Mouse (Mus musculus): ENCODE results near the gene Nhej1.

Gene Nhej1

DNA sequence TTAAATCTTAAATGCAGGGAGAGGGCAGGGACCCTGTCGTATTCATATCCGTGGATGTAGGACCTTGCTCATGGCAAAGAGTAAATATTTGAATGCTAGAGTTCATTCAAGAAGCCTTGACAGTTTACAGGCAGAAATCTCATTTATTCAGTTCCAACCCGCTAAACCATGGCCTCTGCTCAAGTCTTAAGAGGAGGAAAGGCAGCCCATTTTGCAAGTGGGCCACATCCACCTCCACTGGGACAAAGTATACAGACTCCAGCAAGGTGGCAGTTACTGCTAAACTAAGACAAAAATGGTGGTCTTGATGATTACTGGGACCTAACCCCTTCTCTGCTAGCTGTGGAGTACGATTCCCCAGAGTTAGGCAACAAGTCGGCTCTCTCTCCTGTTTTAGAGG lies 418 bp upstream of the Nhej1 start:
- WGBS, result 40% methylated on average over 5 of the region's 5 CpGs

DNA sequence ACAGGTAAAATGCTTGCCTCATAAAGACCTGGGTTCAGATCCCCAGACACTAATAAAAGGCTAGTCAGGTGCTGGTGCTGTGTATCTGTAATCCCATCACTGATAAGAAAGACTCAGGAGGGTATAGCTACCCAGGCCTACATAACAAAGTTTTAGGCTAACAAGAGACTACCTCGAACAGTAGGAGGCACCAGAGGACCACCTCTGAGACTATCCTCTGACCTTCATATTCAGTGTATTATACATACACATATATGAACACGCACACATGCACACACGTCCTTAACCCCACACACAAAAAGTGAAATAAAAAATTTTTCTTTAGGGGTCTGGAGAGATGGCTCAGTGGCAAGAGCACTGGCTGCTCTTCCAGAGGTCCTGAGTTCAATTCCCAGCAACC lies 2.8 kb downstream of the Nhej1 start:
- WGBS, result 83% methylated on average over 3 of the region's 3 CpGs

DNA sequence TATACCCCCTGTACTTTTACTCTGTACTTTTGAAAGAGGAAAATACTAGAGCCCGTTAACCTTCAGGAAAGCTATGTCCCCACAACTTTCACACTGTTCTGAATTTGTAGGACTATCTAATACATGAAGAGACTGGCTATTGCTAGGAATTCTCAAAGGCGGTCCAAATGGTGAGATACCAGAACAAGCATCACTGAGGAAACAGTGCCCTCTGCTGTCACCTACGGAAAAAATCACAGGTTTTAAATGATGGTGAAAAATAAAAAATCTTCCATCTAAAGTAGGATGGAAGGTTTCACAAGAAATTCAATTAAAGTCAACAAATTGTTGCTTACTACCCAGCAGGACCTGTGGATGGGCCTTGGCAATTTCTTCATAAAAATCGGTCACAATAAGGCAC lies 72.9 kb downstream of the Nhej1 start:
- 25% methylated on average over 4 of the region's 4 CpGs for WGBS

DNA sequence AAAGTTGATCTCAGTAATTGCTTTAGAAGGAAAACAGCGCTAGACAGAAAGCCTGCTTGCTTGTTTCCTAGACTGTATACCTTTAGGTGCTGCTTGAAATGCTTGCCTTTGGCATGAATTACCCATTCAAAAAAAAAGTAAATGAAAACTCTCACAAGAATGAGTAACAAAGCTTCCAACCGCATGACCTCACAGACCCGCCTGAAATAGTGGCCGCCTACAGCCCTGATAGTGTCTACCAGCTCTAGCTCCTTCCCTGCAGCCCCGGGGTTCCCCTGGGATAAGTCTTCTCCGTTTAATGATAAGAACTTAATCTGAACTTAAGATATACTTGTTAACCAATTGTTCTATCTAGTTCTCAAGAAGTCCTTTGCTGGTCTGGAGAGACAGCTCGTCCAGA lies 73.6 kb downstream of the Nhej1 start:
- WGBS, result 74% methylated on average over 7 of the region's 7 CpGs

DNA sequence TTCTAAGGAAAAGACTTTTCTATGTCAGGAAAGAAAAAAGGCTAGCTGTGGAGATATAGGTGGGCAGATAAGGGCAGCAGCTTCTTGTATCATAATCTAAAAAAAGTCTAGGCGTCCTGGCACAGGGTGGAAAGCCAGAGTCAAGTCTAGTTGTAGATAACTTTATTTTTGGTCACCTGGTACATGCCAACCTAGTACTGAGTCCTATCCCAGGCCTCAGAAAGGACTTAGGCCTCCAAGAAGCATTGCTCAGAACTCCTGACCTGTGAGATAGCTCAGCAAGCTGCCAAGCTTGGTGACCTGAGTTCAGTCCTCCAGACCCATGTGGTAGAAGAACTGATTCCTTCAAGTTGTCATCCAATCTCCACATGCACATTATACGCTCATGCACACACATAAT lies 76.4 kb downstream of the Nhej1 start:
- 92% methylated on average over 2 of the region's 2 CpGs for WGBS

DNA sequence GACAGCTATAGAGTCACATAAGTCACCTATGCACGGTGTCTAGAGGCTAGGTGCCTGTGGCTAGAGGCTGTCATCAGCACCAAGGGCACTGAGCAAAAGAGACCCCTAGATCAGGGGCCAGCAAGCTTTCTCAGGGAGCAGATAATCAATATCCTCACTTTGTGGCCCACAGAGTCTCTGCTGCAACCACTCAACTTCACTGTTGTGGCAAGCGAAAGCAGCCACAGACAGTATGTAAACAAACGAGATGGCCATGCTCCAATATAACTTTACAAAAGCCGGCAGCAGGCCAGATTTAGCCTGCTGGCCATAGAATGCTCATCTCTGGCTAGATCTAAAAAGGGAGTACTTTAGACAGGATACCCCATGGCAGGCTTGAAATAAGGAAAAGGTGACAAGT lies 77.0 kb downstream of the Nhej1 start:
- WGBS, result 62% methylated on average over 4 of the region's 4 CpGs

DNA sequence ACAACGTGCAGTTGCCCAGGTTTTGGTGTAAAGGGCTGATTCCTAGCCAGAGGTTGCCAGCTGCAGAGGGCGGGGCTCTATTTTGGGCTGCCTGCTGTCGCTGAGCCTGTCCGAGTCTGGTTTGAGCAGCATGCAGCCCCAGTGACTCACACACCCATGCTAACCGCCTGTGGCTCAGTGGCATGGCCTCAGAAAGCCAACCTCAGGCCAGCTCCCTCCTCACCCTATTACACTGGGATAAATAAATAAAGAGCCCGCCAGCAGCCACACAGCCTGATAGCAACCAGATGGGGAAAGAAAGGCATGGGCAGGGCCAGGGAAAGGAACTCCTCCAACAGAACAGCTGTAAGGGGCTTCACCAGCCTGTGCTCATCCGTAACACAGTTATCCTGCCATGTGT lies 84.6 kb downstream of the Nhej1 start:
- WGBS, result 75% methylated on average over 7 of the region's 7 CpGs

DNA sequence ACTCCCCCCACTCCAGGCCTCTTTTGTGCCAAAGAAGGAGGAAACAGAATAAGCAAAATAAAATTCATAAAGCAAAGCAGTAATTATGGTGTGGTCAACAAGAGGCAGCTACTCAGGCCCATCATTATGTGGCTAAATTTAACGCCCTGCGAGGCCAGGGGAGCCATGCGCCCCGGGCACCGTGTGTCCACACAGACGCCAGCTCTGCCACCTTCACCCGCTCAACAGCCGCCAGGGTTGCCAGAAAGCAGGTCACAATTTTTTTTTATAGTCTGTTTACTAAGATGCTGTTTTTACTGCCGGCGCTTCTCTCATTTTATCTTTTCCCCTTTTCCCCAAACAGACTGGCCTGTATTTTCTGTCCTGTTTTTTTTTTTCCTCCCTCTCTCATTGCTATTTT lies 93.0 kb downstream of the Nhej1 start:
- 65% methylated on average over 10 of the region's 10 CpGs for WGBS

DNA sequence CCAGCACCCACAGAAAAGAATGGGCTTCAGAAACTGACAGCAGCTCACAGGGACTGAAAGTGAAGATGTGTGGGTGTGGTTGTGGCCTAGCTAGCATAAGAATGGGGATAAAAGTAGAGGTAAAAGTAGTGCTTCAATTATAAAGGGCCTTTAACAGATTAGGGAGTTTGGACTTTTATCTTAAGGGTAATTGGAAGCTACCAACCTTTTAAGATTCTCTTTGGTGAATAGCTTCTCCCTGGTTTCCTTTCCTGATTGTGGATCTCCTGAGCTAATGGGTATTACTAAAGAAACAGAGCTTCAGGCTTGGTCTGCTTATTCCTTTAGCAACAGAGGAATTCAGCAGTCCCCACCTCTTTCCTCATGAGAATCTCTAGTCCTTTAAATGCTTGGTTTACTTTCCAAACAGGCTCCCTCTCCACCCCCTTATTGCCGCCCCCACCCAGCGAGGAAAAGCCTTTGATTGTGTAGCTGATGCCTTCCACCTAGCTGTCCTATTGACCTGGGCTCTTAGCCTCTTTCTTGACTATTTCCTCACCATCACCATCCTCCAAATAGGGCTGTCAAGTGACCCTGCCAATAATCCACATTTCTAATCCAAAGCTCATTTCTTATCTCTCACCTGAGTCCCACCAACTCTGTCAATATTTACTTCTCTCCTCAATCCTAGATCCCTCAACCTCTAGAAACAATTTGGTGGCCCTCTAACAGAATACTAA lies 97.8 kb downstream of the Nhej1 start:
- WGBS, result 67% methylated on average over 2 of the region's 2 CpGs

DNA sequence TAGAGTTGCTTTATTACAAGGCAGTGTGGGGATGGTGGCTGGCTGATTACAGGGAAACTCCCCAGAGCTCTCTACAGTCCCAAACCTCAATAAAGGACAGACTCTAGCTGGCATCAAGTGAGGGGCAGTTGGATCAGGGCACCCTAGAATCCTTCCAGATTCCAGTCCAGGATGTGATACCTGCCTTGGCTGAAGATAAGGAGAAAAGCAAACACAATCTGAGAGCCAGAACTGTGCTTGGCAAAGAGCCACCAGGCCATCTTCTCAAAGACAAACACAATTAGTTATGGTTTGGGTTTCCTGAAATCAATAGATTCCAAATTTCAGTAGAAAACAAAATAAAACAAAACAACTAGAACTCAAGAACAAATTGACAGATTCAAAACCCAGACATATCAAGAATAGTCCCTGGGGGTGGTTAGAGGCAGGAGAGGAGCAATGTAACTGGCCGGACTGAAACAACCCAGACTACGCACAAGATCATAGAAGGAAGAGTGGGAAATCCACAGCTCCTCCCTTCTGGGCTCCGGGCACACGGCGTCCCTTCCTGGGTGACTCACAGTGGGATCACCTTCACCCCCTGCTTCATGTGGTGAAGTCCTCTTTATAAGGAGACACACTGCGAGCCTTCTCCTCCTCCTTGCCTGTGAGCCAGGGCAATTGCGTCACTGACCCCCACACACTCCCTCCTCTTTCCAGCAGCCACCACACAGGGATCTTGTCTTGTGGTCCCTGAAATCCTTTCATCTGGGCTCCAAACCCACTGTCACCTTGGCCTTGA lies 100.4 kb downstream of the Nhej1 start:
- 73% methylated on average over 7 of the region's 7 CpGs for WGBS

DNA sequence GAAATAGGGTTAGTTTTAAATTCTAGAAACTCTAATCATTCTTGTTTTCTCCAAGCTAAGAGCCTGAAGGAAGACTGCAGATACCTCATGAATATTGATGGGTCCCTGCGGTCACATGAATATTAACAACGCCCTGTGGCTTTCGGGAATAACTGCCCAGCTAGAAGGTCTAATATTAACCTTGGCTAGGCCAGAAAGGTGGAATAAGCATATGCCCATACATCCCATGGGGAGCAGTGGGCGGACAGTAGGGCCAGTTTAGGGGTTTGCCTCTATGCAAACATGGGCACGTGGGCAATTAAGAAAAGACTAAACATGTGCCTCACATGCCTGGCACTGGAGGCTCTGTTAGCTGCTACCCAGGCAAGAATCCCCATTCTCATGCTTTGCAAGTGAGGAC lies 102.8 kb downstream of the Nhej1 start:
- WGBS, result 56% methylated on average over 5 of the region's 5 CpGs

DNA sequence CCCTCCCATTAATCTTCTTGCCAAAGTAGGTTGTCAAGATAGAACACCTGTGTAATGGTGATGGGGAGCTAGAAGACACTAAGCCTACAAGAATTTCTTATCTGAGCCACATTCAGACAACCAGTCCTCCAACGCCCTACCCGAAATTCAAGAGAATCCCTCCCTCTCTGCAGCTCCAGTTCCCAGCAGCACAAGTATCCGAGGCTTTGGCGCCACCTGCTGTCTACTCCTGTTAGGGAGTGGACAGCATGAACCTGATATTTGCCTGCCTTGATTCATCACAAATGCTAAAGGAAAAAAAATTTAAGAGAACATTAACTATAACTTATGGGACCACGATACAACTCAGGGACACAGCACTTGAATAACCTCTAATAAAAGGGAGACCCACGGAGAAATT lies 108.2 kb downstream of the Nhej1 start:
- WGBS, result 5% methylated on average over 6 of the region's 6 CpGs

DNA sequence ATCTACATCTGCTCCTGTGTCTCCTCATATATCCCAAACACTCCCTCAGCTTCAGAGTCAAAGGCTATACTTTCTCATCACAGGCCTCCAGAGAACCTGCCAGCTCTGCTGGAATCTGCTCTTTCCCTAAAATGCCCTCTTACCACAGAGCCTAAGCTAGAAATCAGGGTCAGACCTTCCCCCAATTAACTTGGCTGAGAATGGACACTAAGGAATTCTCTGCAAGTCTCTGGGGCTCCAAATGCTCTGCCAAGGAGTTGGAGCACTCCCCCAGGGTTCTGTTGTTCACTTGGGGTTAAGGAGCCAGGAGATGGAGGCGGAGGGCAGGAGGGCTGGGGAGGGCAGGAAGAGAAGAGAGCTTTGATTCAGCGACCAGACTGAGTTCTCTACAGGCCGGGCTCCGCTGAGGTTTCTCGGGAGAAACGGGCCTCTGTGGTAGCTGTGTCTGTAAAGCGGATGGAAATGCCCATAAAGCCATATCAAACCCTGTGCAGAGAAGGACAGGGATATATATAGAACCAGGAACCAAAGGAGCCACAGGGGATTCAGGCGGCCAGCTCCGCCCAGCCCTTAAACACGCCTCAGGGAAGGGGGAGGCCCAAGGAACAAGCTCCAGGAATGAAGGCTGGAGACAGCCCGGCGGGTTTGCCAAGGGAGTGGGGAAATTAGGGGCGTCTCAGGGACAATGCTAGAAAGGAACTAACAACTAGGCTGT lies 109.3 kb downstream of the Nhej1 start:
- WGBS, result 65% methylated on average over 13 of the region's 13 CpGs

DNA sequence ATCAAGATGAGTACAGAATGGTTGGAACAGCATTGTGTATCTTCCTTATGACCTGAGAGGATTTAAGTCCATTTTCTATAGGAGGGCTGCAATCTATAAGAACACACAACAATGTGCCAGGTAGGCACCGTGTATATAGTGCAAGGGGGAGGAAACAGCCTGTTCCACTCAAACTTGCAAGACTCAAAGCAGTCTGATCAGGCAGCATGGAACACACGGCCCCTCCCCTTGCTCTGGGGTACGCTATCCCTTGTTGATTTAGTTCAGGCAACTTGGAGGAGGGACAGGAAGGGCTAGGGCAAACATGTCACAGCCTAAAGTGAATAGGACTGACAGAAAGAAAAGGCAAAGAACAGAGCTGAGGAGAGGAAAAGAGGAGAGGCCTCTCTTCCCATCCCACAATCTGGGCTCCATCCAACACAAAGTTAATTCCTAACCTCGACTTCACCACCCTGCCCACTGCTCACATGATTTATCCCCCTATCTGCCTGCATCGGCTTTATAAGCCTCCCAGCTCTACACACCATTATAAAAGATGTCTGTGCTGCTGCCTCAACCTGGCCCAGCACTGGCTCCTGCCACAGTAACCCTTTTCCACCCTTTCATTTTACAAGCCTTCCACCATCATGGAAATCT lies 110.7 kb downstream of the Nhej1 start:
- WGBS, result 75% methylated on average over 5 of the region's 5 CpGs

DNA sequence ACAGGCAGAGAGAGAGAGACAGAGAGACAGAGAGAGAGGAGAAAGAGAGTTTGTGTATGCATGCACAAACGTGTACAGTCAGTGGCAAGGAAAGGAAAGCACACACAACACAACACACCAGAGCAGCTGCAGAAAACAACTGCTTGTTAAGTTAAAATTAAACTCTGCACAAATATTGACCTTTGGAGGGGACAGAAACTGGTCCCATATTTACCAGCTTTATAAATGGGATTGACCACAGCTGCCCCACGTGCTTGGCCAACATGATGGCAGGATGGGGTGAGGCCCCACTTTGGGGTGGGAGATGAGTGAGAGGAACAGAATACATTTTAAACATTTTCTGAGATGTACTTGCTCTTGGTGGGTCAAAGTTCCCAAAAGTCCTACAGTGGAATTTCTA lies 114.8 kb downstream of the Nhej1 start:
- 87% methylated on average over 2 of the region's 2 CpGs for WGBS

DNA sequence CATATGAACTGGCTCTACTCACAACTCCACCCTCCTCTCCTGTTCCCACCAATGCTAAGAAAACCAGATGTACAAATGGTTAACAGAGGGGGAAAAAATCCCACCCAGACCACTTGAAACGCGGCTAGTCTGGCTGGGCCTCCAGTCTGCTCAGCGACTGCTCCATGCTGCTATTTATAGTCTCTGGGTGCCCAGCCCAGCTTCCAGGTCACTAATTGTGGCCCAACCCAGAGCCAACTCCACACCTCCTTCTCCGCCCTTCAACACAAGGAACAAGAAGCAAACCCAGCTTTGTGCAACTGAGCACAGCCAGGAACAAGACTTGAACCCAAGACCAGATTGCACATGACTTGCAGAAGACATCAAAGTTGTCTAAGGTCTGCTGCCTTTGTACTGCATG lies 119.0 kb downstream of the Nhej1 start:
- 62% methylated on average over 4 of the region's 4 CpGs for WGBS

DNA sequence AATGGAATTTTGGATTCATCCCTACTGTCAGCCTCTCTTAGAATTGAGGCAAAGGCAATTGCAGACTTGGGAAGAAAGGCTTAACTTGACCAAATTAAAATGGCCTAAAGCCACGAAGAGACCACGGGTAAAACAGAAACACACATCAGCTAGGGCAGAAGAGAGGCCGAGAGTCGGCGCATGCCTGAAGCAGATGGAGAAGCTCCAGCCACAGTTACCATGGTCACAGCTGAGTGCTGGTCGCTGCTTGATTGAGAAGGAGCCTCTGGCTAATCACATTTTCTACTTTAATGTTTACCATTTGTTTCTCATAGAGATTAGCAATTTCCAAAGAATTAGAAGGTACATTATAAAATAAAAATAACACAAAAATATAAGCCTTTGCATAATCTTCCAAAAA lies 123.8 kb downstream of the Nhej1 start:
- WGBS, result 63% methylated on average over 6 of the region's 6 CpGs

DNA sequence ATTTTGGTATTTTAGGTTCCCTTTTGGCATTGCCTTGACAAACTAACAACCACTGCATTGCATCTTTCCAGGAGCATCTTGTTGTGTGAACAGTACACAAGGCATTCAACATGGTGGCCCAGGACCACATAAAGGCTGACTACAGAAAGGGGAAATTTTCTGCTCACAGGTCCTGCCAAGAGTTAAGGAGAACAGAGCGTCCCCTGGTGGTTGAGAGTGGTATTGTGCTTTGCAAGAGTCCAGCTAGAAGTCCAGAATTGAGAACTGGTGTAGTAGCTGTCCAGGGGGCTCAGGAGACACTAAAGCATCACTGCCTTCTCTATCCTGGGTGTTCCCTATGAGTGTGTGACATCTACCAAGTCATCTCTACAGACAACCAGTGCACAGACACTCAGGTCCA lies 124.5 kb downstream of the Nhej1 start:
- WGBS, result 0% methylated on average over 1 of the region's 1 CpGs

DNA sequence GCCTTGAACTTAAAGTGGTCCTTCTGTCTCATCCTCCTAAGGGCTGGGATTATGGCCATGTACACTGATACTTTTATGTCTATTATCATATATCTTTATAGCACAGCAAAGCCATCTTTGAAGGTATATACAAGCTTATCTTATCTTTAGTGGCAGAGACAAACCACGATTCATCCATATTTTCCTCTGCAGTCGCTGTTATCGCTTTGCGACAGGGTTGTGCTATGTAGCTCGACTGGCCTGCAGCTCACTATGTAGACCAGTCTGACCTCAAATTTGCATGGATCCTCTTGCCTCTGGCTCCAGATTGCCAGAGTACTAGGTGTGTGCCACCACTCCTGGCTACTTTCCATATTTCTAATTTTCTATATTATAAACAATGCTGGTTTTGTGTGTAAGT lies 125.8 kb downstream of the Nhej1 start:
- 89% methylated on average over 5 of the region's 5 CpGs for WGBS

DNA sequence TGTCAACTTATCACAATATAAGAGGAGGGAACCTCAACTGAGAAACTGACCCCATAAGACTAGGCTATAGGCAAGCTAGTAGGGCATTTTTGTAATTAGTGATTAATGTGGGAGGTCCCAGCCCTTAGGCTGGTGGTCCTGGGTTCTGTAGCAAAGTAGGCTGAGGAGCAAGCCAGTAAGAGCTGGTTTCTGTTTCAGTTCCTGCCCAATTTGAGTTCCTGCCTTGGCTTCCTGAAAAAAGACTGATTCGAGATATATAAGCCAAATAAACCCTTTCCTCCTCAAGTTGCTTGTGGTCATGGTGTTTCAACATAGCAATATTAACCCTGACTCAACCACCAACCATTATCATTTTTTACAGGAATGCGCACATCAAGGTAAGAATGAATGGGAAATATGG lies 127.8 kb downstream of the Nhej1 start:
- 82% methylated on average over 2 of the region's 2 CpGs for WGBS

DNA sequence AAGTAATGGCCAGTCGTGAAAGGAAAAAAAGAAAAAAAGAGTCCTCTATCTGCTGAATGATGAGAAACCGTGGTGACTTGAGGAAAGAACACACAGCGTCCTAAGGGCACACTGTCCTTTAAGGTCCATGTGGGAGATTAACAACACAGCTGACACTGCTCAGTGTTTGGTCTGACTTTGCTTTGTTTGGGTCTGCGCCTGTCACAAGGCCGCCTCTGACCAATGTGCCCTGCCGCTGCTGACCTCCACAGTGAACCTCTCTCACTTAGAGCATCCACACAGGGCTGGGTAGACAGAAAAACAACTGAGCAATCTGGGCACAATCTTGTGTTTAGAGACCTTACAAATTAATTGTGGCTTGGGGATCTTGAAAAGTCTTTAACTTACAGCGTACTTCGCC lies 148.0 kb downstream of the Nhej1 start:
- 92% methylated on average over 8 of the region's 8 CpGs for WGBS

DNA sequence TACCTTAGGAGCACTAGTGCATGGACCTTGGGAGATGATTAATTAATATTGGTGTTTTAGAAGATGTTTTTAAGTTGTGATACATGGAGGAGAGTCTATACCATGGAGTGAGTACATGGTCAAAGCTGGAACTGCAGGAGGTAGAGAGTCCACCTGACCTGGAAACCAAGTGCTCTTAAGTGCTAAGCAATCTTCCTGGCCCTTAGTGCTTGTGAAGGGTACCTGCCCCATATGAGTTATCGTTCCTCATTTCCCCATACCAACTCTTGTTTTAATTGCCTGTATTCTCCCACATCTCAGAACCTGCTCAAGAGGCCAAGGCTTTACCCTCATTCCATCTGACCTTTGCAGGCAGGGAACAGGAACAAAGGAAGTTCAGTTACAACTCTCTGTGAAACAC lies 149.1 kb downstream of the Nhej1 start:
- WGBS, result 100% methylated on average over 1 of the region's 1 CpGs

Measured in cerebral cortex, adult 2 months (tissue).